Mouse (Mus musculus) MEL (cell line): ENCODE results near the gene Kcnj9. TPM values are rescaled to one million over a fixed set of nuclear protein-coding genes. Genes with fewer than 3 reads are reported as not detected.

Source experiments
- DNase-seq: peaks from one replicate; pipeline ENCODE4 v3.0.0; 2011; ENCODE audit warnings: low read depth, low spot score
- H3K27ac ChIP-seq: 2 replicates; pipeline ENCODE4 v1.5.1; 2012; ENCODE audit warnings: low read depth, mild to moderate bottlenecking, control low read depth, low read length, moderate library complexity; ENCODE audit not compliant: control insufficient read depth
- H3K27me3 ChIP-seq, 2 experiments: fragments of 150-350 bp in 1 of 2; sonication (generic) in 1 of 2; 2 replicates each; pipeline ENCODE4 v1.6.1; 2012; ENCODE audit warnings: low read length in 2 of 2, mild to moderate bottlenecking in 2 of 2, improper control_type of control experiment in 1 of 2, moderate library complexity in 1 of 2; ENCODE audit not compliant: insufficient read depth in 2 of 2, control insufficient read depth in 1 of 2
- H3K36me3 ChIP-seq, 2 experiments: 2 replicates each; pipeline ENCODE4 v1.6.1; 2012 to 2014; ENCODE audit warnings: low read length in 2 of 2, improper control_type of control experiment in 1 of 2, inconsistent platforms in 1 of 2, mild to moderate bottlenecking in 1 of 2; ENCODE audit not compliant: insufficient read depth in 2 of 2, control insufficient read depth in 1 of 2
- H3K4me1 ChIP-seq, 2 experiments: fragments of 150-350 bp in 1 of 2; sonication (generic) in 1 of 2; 2 replicates each; pipeline ENCODE4 v1.6.1; 2012; ENCODE audit warnings: low read length in 2 of 2, improper control_type of control experiment in 1 of 2, mild to moderate bottlenecking in 1 of 2; ENCODE audit not compliant: insufficient read depth in 2 of 2, control insufficient read depth in 1 of 2
- H3K4me3 ChIP-seq, 2 experiments: fragments of 150-350 bp in 1 of 2; sonication (generic) in 1 of 2; 2 replicates each; pipeline ENCODE4 v1.5.1; 2012; ENCODE audit warnings: low read depth in 2 of 2, low read length in 2 of 2, mild to moderate bottlenecking in 2 of 2, moderate library complexity in 2 of 2, control low read depth in 1 of 2, improper control_type of control experiment in 1 of 2; ENCODE audit not compliant: control insufficient read depth in 1 of 2, insufficient read depth in 1 of 2
- H3K79me2 ChIP-seq: 2 replicates; pipeline ENCODE4 v1.6.1; 2012; ENCODE audit warnings: mild to moderate bottlenecking, low read length, moderate library complexity; ENCODE audit not compliant: control insufficient read depth, poor library complexity, insufficient read depth
- H3K9ac ChIP-seq: 2 replicates; pipeline ENCODE4 v1.6.1; 2012; ENCODE audit warnings: low read depth, mild to moderate bottlenecking, control low read depth, low read length, moderate library complexity; ENCODE audit not compliant: control insufficient read depth, poor library complexity, severe bottlenecking
- H3K9me3 ChIP-seq: fragments of 150-350 bp; sonication (generic); replicated peaks from 2 replicates; pipeline ENCODE4 v1.6.1; 2012; ENCODE audit warnings: mild to moderate bottlenecking, low read length, improper control_type of control experiment, moderate library complexity; ENCODE audit not compliant: insufficient read depth
- BHLHE40 ChIP-seq: IDR thresholded peaks from 2 replicates; pipeline ENCODE4 v1.6.1; 2012; ENCODE audit warnings: low read depth, mild to moderate bottlenecking, inconsistent platforms, low read length, improper control_type of control experiment, borderline replicate concordance
- CHD1 ChIP-seq: IDR thresholded peaks from 2 replicates; pipeline ENCODE4 v1.6.1; 2012; ENCODE audit warnings: low read depth, mild to moderate bottlenecking, inconsistent platforms, low read length, improper control_type of control experiment
- CHD2 ChIP-seq: IDR thresholded peaks from 2 replicates; pipeline ENCODE4 v1.6.1; 2011; ENCODE audit warnings: low read length, improper control_type of control experiment
- E2F4 ChIP-seq: IDR thresholded peaks from 2 replicates; pipeline ENCODE4 v1.6.1; 2011; ENCODE audit warnings: low read depth, low read length, improper control_type of control experiment, borderline replicate concordance
- EP300 ChIP-seq, 2 experiments: IDR thresholded peaks; 2 replicates each; pipeline ENCODE4 v1.6.1; 2011; ENCODE audit warnings: improper control_type of control experiment in 2 of 2, low read length in 2 of 2, low read depth in 1 of 2, mild to moderate bottlenecking in 1 of 2
- ETS1 ChIP-seq: IDR thresholded peaks from 2 replicates; pipeline ENCODE4 v1.6.1; 2012; ENCODE audit warnings: low read depth, mild to moderate bottlenecking, inconsistent platforms, low read length, improper control_type of control experiment, moderate library complexity
- GABPA ChIP-seq: IDR thresholded peaks from 2 replicates; pipeline ENCODE4 v1.6.1; 2012; ENCODE audit warnings: low read depth, mild to moderate bottlenecking, inconsistent platforms, low read length, improper control_type of control experiment, moderate library complexity
- HCFC1 ChIP-seq: IDR thresholded peaks from 2 replicates; pipeline ENCODE4 v1.6.1; 2012; ENCODE audit warnings: low read depth, mild to moderate bottlenecking, inconsistent platforms, low read length, improper control_type of control experiment, moderate library complexity
- MAFK ChIP-seq: IDR thresholded peaks from 2 replicates; pipeline ENCODE4 v1.6.1; 2011; ENCODE audit warnings: low read depth, mild to moderate bottlenecking, low read length, improper control_type of control experiment, borderline replicate concordance
- MAZ ChIP-seq: IDR thresholded peaks from 2 replicates; pipeline ENCODE4 v1.6.1; 2012; ENCODE audit warnings: low read depth, mild to moderate bottlenecking, inconsistent platforms, low read length, improper control_type of control experiment
- MEF2A ChIP-seq: IDR thresholded peaks from 2 replicates; pipeline ENCODE4 v1.6.1; 2014; ENCODE audit warnings: low read depth, mild to moderate bottlenecking, inconsistent platforms, low read length, improper control_type of control experiment; ENCODE audit not compliant: poor library complexity, insufficient replicate concordance, severe bottlenecking; ENCODE audit errors: extremely low read depth
- MYB ChIP-seq: IDR thresholded peaks from 2 replicates; pipeline ENCODE4 v1.6.1; 2011; ENCODE audit warnings: mild to moderate bottlenecking, low read depth, low read length, improper control_type of control experiment
- MYC ChIP-seq: IDR thresholded peaks from 2 replicates; pipeline ENCODE4 v1.6.1; 2011; ENCODE audit warnings: low read depth, mild to moderate bottlenecking, low read length, improper control_type of control experiment, moderate library complexity
- POLR2AphosphoS5 ChIP-seq: IDR thresholded peaks from 2 replicates; pipeline ENCODE4 v1.6.1; 2012; ENCODE audit warnings: low read depth, borderline replicate concordance, mild to moderate bottlenecking, inconsistent platforms, low read length, moderate library complexity, mixed read lengths
- RAD21 ChIP-seq: IDR thresholded peaks from 2 replicates; pipeline ENCODE4 v1.6.1; 2011; ENCODE audit warnings: mild to moderate bottlenecking, low read depth, low read length, improper control_type of control experiment
- TAL1 ChIP-seq: IDR thresholded peaks from 2 replicates; pipeline ENCODE4 v1.6.1; 2012; ENCODE audit warnings: mild to moderate bottlenecking, inconsistent platforms, low read length, moderate library complexity, mixed read lengths
- TCF12 ChIP-seq: IDR thresholded peaks from 2 replicates; pipeline ENCODE4 v1.6.1; 2014; ENCODE audit warnings: low read depth, mild to moderate bottlenecking, inconsistent platforms, low read length, improper control_type of control experiment, moderate library complexity
- UBTF ChIP-seq: IDR thresholded peaks from 2 replicates; pipeline ENCODE4 v1.6.1; 2012; ENCODE audit warnings: low read depth, mild to moderate bottlenecking, inconsistent platforms, low read length, improper control_type of control experiment, moderate library complexity, borderline replicate concordance; ENCODE audit not compliant: insufficient read depth
- USF1 ChIP-seq: IDR thresholded peaks from 2 replicates; pipeline ENCODE4 v1.6.1; 2014; ENCODE audit warnings: low read depth, mild to moderate bottlenecking, inconsistent platforms, low read length, improper control_type of control experiment, moderate library complexity
- USF2 ChIP-seq, 2 experiments: IDR thresholded peaks; 2 replicates each; pipeline ENCODE4 v1.6.1; 2011 to 2012; ENCODE audit warnings: improper control_type of control experiment in 2 of 2, low read length in 2 of 2, borderline replicate concordance in 1 of 2, inconsistent platforms in 1 of 2, low read depth in 1 of 2, mild to moderate bottlenecking in 1 of 2; ENCODE audit not compliant: insufficient read depth in 1 of 2
- ZC3H11A ChIP-seq: IDR thresholded peaks from 2 replicates; pipeline ENCODE4 v1.6.1; 2012; ENCODE audit warnings: low read depth, mild to moderate bottlenecking, inconsistent platforms, low read length, improper control_type of control experiment
- ZMIZ1 ChIP-seq: IDR thresholded peaks from 2 replicates; pipeline ENCODE4 v1.6.1; 2012; ENCODE audit warnings: low read depth, mild to moderate bottlenecking, inconsistent platforms, low read length, improper control_type of control experiment, moderate library complexity
- polyA plus RNA-seq, 2 experiments: library from polyadenylated mRNA; stranded (reverse) in 1 of 2; unstranded in 1 of 2; fragments of >175 nt in 1 of 2; fragments of >200 nt in 1 of 2; gene quantifications; 2 replicates each; pipeline versions ENCODE4 v1.2.1 to v1.2.4; 2012; ENCODE audit warnings: low replicate concordance in 2 of 2, low read depth in 1 of 2; ENCODE audit not compliant: insufficient read length in 2 of 2, insufficient read depth in 1 of 2, missing spikeins in 1 of 2
- total RNA-seq: library from RNA; depleted of rRNA; stranded (reverse); fragments of 300-350 nt; gene quantifications from 2 replicates; pipeline ENCODE4 v1.2.3, GENCODE M21; 2012

The Kcnj9 gene
- total and polyA plus RNA-seq, 3 experiments: 0.08 TPM; not detected in 2

DNA sequence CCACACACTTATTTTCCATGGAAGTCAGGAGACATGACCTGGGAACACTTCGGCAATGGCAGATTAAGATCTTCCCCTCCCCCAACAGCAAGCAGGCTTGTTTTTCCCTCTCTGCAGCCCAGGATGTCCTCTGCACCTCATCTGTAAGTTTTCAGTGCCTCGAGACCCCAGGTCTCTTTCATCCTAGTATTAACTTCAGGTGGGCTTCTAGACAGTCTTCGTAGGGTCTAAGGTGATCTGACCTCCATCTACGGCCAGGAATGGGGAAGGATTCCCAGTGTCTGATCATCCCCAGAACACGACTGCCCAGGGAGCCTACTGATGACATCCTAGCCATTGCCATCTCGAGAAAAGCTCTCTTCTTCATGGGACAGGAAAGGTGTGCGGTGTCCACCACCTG is 657 bp downstream of the Kcnj9 start:
- Histone ChIP-seq H3K4me3 (no peak overlapping the region), H3K9me3 (no peaks in the 10 kb centered on the region), H3K27ac (no peak overlapping the region), H3K27me3 (peaks cover 0 to 9% of the 10 kb centered on the region in 2 experiments; a peak in 3 of 4 replicates), H3K9ac (no peak overlapping the region), H3K36me3 (no peaks in the 10 kb centered on the region), H3K4me1 (no peaks in the 10 kb centered on the region), H3K79me2 (no peaks in the 10 kb centered on the region)
- no peak for DNase-seq
- TF ChIP-seq CHD1 (no peak), USF2 (IDR thresholded peaks at IDR 0.05; ENCODE audit: borderline replicate concordance in 1 of 2, insufficient read depth in 1 of 2, low read depth in 1 of 2, low read length in 2 of 2) (no peak), BHLHE40 (no peak), EP300 (IDR thresholded peaks at IDR 0.05; ENCODE audit: low read depth in 1 of 2, low read length in 2 of 2) (no peak), TCF12 (no peak), MYB (no peak), ZC3H11A (no peak), E2F4 (no peak), CHD2 (no peak), USF1 (no peak)

DNA sequence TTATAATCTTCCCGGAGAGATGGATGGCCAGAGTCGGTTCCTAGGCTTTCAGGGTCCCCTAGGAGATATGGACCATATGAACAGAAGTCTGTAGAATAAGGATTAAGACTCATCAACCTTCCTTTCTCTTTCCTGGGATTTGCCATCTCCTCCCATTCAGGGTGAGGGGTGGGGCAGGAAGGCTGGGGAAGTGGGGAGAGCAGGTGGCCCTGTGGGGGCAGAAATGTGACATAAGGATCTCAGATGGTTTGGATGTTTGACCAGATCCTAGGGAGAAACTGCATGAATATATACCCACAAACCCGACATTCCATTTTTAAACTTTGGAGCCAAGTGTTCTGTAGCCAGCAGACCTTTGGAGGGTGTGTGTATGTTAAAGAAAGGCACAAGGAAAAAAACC is 1.1 kb downstream of the Kcnj9 start:
- Histone ChIP-seq H3K79me2 (no peaks in the 10 kb centered on the region), H3K4me3 (no peak overlapping the region), H3K27ac (no peak overlapping the region), H3K27me3 (peaks cover 0 to 9% of the 10 kb centered on the region in 2 experiments; a peak in 2 of 4 replicates), H3K4me1 (no peaks in the 10 kb centered on the region), H3K9ac (no peak overlapping the region), H3K9me3 (no peaks in the 10 kb centered on the region), H3K36me3 (no peaks in the 10 kb centered on the region)
- DNase-seq: no peak
- no peak for TF ChIP-seq RAD21
- TF ChIP-seq EP300 (IDR thresholded peaks at IDR 0.05; ENCODE audit: low read depth in 1 of 2, low read length in 2 of 2): no peak
- no peak for TF ChIP-seq MAZ
- TF ChIP-seq MEF2A: no peak

DNA sequence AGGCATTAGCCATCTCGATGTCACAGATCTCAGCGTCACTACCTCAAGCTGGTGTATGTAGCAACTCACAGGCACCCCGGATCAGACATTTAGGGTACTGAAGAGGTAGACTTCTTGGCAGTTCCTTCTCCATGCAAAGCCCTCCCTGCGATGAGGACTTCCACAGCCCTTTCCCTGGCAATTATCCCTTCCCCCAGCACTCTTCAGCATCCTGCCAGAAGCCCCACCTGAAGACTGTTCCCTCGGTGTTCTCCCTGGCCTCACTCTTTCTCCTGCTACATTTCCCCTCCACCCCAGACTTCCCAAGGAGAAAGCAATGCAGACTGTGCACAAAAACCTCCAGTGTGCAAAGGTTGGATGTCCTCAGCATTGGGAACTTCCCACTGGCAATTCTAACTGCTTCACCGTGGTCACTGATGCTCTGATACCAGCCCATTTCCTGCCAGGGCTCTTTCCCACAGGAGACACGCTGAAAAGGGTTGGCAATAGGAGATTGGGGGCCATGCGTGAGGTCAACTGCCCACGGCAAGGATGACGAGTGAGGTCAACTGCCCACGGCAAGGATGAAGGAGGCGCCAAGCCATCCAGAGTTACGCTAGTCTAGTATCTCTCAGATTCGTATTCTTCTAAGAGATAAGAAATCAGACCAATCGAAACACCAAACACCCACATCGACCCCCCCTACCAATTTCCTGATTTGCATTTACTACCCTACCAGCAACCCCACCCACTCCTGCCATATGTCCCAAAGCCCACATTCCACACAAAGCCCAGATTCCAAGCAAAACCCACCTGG is 1.7 kb downstream of the Kcnj9 start:
- Histone ChIP-seq H3K36me3 (no peaks in the 10 kb centered on the region), H3K9ac (no peak overlapping the region), H3K4me1 (no peaks in the 10 kb centered on the region), H3K9me3 (no peaks in the 10 kb centered on the region), H3K27ac (no peak overlapping the region)
- no peak for DNase-seq
- TF ChIP-seq HCFC1 (no peak), MAZ (no peak), MAFK (no peak), ETS1 (no peak), ZMIZ1 (no peak), TAL1 (no peak), POLR2AphosphoS5 (no peak), UBTF (no peak), MYC (no peak), GABPA (no peak), MYB (no peak)
- TF ChIP-seq, all 39 proteins: peak for 0
- H3K4me3 ChIP-seq: no peak overlapping the region
- peaks cover 0 to 9% of the 10 kb centered on the region in 2 experiments; a peak in 2 of 4 replicates for H3K27me3 ChIP-seq
- no peaks in the 10 kb centered on the region for H3K79me2 ChIP-seq
